Mouse (Mus musculus) gastrocnemius, postnatal 4 days (tissue): ENCODE results near the gene Vwf. TPM values are rescaled to one million over a fixed set of nuclear protein-coding genes. Genes with fewer than 3 reads are reported as not detected.
A peak's percentile ranks its signal among the peaks of the same experiment; 100 is the strongest.

Experiments
- DNase-seq, 2 experiments: peaks; one replicate each; pipeline ENCODE4 v3.0.0; 2021 to 2022; ENCODE audit warnings: low spot score in 2 of 2, mixed read lengths in 2 of 2
- total RNA-seq, 2 experiments: library from RNA; stranded (reverse); gene quantifications; 2 replicates each; pipeline ENCODE4 v1.2.3; 2021

Vwf gene
- total RNA-seq, 2 experiments from 2014 or later: 26.3 to 26.7 TPM

- no peak for DNase-seq
Observed at GRCm38 (mm10) chr6:125609025-125609424, 62.5 kb downstream of the Vwf start.

GRCm38 (mm10) chr6:125617855-125618254, 71.3 kb downstream of the Vwf start:
- no peak for DNase-seq

- no peak for DNase-seq
Observed at GRCm38 (mm10) chr6:125620764-125621163, 74.2 kb downstream of the Vwf start.

GRCm38 (mm10) chr6:125622434-125622833, 75.9 kb downstream of the Vwf start:
- no peak for DNase-seq

- no peak for DNase-seq
Observed at GRCm38 (mm10) chr6:125640486-125640885, 93.9 kb downstream of the Vwf start.

- no peak for DNase-seq
Observed at GRCm38 (mm10) chr6:125641146-125641545, 94.6 kb downstream of the Vwf start.

GRCm38 (mm10) chr6:125648964-125649363, 102.4 kb downstream of the Vwf start:
- DNase-seq: no peak

- no peak for DNase-seq
Observed at GRCm38 (mm10) chr6:125651335-125651734, 104.8 kb downstream of the Vwf start.

GRCm38 (mm10) chr6:125653416-125653815, 106.8 kb downstream of the Vwf start:
- no peak for DNase-seq

- no peak for DNase-seq
Observed at GRCm38 (mm10) chr6:125656921-125657320, 110.3 kb downstream of the Vwf start.

- DNase-seq: no peak
Observed at GRCm38 (mm10) chr6:125657966-125658365, 111.4 kb downstream of the Vwf start.

- DNase-seq: peak; percentile 58 to 76
Observed at GRCm38 (mm10) chr6:125661106-125661877, 114.7 kb downstream of the Vwf start.

GRCm38 (mm10) chr6:125663906-125664305, 117.3 kb downstream of the Vwf start:
- no peak for DNase-seq

GRCm38 (mm10) chr6:125671835-125672234, 125.3 kb downstream of the Vwf start:
- DNase-seq: no peak

- no peak for DNase-seq
Observed at GRCm38 (mm10) chr6:125678492-125678891, 131.9 kb downstream of the Vwf start.

GRCm38 (mm10) chr6:125680613-125681012, 134.0 kb downstream of the Vwf start:
- DNase-seq: no peak

GRCm38 (mm10) chr6:125685420-125685819, 138.8 kb downstream of the Vwf start:
- no peak for DNase-seq

- DNase-seq: no peak
Observed at GRCm38 (mm10) chr6:125687986-125688385, 141.4 kb downstream of the Vwf start.

- no peak for DNase-seq
Observed at GRCm38 (mm10) chr6:125690057-125690703, 143.6 kb downstream of the Vwf start, which contains the start of gene Ano2. TSS of gene Ano2 (plus strand) at chr6:125690419.

GRCm38 (mm10) chr6:125701146-125701545, 154.6 kb downstream of the Vwf start:
- DNase-seq: no peak

- no peak for DNase-seq
Observed at GRCm38 (mm10) chr6:125711261-125711660, 164.7 kb downstream of the Vwf start.

GRCm38 (mm10) chr6:125726408-125726807, 179.8 kb downstream of the Vwf start:
- no peak for DNase-seq

GRCm38 (mm10) chr6:125727484-125727911, 180.9 kb downstream of the Vwf start:
- DNase-seq: no peak
